Mouse (Mus musculus): ENCODE results near the gene Btnl2.

DNA sequence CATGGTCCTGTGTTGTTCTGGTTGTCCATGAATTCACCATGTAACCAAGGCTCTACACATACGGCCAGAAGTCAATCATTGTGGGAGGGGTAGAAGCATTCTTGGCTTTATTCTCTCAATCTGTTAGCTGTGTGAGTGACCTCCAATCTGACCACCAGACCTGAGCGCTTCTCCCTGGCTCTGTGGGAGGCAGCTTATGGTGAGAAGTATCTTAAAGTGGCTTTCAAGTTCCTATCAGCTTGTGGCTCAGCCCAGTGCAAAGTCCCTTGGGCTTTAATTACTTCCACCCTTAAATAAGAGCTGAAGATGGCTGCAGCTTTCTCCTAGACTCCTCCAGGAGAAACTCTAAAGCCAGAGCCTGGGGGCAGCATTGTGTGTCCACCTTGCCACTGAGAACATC lies 22.2 kb downstream of the Btnl2 start, which contains the start of gene Btnl1:
- TF ChIP-seq CTCF (IDR thresholded peaks at IDR 0.05; ENCODE audit: extremely low read depth, insufficient read depth, low read length) = no peak
- TF ChIP-seq POLR2A (IDR thresholded peaks at IDR 0.05; ENCODE audit: extremely low read depth, insufficient read depth, low read length) = no peak

Measured in cortical plate, adult 2 months (tissue).